Mouse (Mus musculus) midbrain, postnatal 0 days (tissue): ENCODE data around the gene Samd13. TPM values are rescaled to one million over a fixed set of nuclear protein-coding genes. Genes with fewer than 3 reads are reported as not detected.

Experiments
- ATAC-seq: fragments of 200-750 bp; cut with Nextera tagmentation; 2 replicates; pipeline ENCODE4 v1.8.0; 2017; ENCODE audit warnings: moderate number of reproducible peaks, mild to moderate bottlenecking, moderate TSS enrichment, moderate library complexity; ENCODE audit not compliant: low FRiP score
- DNase-seq: peaks from one replicate; pipeline ENCODE4 v3.0.0-alpha.2; 2015; ENCODE audit warnings: low spot score
- H3K27ac ChIP-seq: fragments of 300-500 bp; sonication (generic); 2 replicates; pipeline ENCODE4 v1.5.1; 2014; ENCODE audit warnings: low read depth, mild to moderate bottlenecking, low read length, mixed read lengths
- H3K27me3 ChIP-seq: fragments of 300-500 bp; sonication (generic); 2 replicates; pipeline ENCODE4 v1.6.1; 2014; ENCODE audit warnings: low read length, control low read depth, mixed read lengths; ENCODE audit not compliant: insufficient read depth
- H3K36me3 ChIP-seq: fragments of 300-500 bp; sonication (generic); 2 replicates; pipeline ENCODE4 v1.6.1; 2014; ENCODE audit warnings: low read length, control low read depth, mixed read lengths; ENCODE audit not compliant: insufficient read depth
- H3K4me1 ChIP-seq: fragments of 300-500 bp; sonication (generic); 2 replicates; pipeline ENCODE4 v1.6.1; 2014; ENCODE audit warnings: mild to moderate bottlenecking, control low read depth, antibody characterized with exemption, low read length, mixed read lengths; ENCODE audit not compliant: insufficient read depth
- H3K4me2 ChIP-seq: fragments of 300-500 bp; sonication (generic); 2 replicates; pipeline ENCODE4 v1.6.1; 2014; ENCODE audit warnings: low read depth, mild to moderate bottlenecking, low read length, mixed read lengths; ENCODE audit not compliant: poor library complexity, severe bottlenecking
- H3K4me3 ChIP-seq: fragments of 300-500 bp; sonication (generic); 2 replicates; pipeline ENCODE4 v1.5.1; 2014; ENCODE audit warnings: low read depth, mild to moderate bottlenecking, low read length, moderate library complexity
- H3K9ac ChIP-seq: fragments of 300-500 bp; sonication (generic); replicated peaks from 2 replicates; pipeline ENCODE4 v1.6.1; 2014; ENCODE audit warnings: mild to moderate bottlenecking, low read length, moderate library complexity, mixed read lengths; ENCODE audit not compliant: poor library complexity, severe bottlenecking
- H3K9me3 ChIP-seq: fragments of 300-500 bp; sonication (generic); 2 replicates; pipeline ENCODE4 v1.6.1; 2016; ENCODE audit warnings: low read length, control low read depth
- CTCF ChIP-seq: IDR thresholded peaks from 2 replicates; pipeline ENCODE4 v1.5.1; 2016; ENCODE audit warnings: antibody characterized with exemption, mild to moderate bottlenecking
- WGBS: fragments of 180-500 bp; shearing (Covaris S2); extraction: QIAGEN DNeasy Blood & Tissue Kit; methylation state at CpG from one replicate; pipeline ENCODE4 v1.1.7; 2014; 5-methylcytosine and 5-hydroxymethylcytosine counted together
- polyA plus RNA-seq: library from polyadenylated mRNA; unstranded; fragments of >200 nt; fragmentation: Nextera tagmentation; extraction: Ambion mirVana; gene quantifications from 2 replicates; pipeline ENCODE4 v1.2.1, GENCODE M21; 2015
- total RNA-seq: library from RNA; depleted of rRNA; stranded (reverse); fragments of >200 nt; gene quantifications from 2 replicates; pipeline ENCODE4 v1.2.3, GENCODE M21; 2014

The Samd13 gene
- total and polyA plus RNA-seq, 2 experiments from 2014 or later: 0.16 to 0.31 TPM

GRCm38 (mm10) chr3:146681696-146682095 is 3.7 kb downstream of the Samd13 start:
- no peak for TF ChIP-seq CTCF
- H3K4me1 ChIP-seq: no peaks in the 10 kb centered on the region
- no peak overlapping the region for H3K27ac ChIP-seq
- 51% methylated on average over 8 of the region's 8 CpGs for WGBS
- peak overlapping the region; percentile 30; the same call in 1 of the 2 replicates for H3K4me3 ChIP-seq
- H3K9me3 ChIP-seq: no peaks in the 10 kb centered on the region
- H3K36me3 ChIP-seq: no peaks in the 10 kb centered on the region
- H3K9ac ChIP-seq: 0 out of 2 replicates have a peak overlapping the region, but pooled peaks have one; percentile 24
- no peak for DNase-seq
- no peaks in the 10 kb centered on the region for H3K27me3 ChIP-seq
- ATAC-seq: no peak
- peak overlapping the region; percentile 48 for H3K4me2 ChIP-seq

- Histone ChIP-seq H3K4me2 (no peak overlapping the region), H3K4me3 (no peak overlapping the region), H3K36me3 (no peaks in the 10 kb centered on the region), H3K4me1 (no peaks in the 10 kb centered on the region), H3K27ac (no peak overlapping the region), H3K9me3 (no peaks in the 10 kb centered on the region), H3K9ac (no peak overlapping the region), H3K27me3 (no peaks in the 10 kb centered on the region)
- DNase-seq (no peak), ATAC-seq (no peak)
- WGBS: 90% methylated on average over 13 of the region's 13 CpGs
- TF ChIP-seq CTCF: no peak
Observed at GRCm38 (mm10) chr3:146680625-146681024, 4.8 kb downstream of the Samd13 start.

GRCm38 (mm10) chr3:146679646-146680045 is 5.7 kb downstream of the Samd13 start:
- H3K36me3 ChIP-seq: no peaks in the 10 kb centered on the region
- no peak overlapping the region for H3K4me2 ChIP-seq
- H3K9me3 ChIP-seq: no peaks in the 10 kb centered on the region
- H3K9ac ChIP-seq: no peak overlapping the region
- no peak for TF ChIP-seq CTCF
- no peaks in the 10 kb centered on the region for H3K4me1 ChIP-seq
- H3K27ac ChIP-seq: no peak overlapping the region
- WGBS: 94% methylated on average over 16 of the region's 16 CpGs
- H3K27me3 ChIP-seq: no peaks in the 10 kb centered on the region
- no peak overlapping the region for H3K4me3 ChIP-seq
- ATAC-seq (no peak), DNase-seq (no peak)

GRCm38 (mm10) chr3:146676193-146676592 is 9.2 kb downstream of the Samd13 start:
- Histone ChIP-seq H3K27ac (no peak overlapping the region), H3K4me3 (no peak overlapping the region), H3K4me1 (no peaks in the 10 kb centered on the region), H3K9me3 (no peaks in the 10 kb centered on the region), H3K27me3 (no peaks in the 10 kb centered on the region), H3K4me2 (no peak overlapping the region), H3K9ac (no peak overlapping the region), H3K36me3 (no peaks in the 10 kb centered on the region)
- no peak for TF ChIP-seq CTCF
- ATAC-seq (no peak), DNase-seq (no peak)
- 94% methylated on average over 4 of the region's 4 CpGs for WGBS

- no peaks in the 10 kb centered on the region for H3K4me1 ChIP-seq
- no peak for TF ChIP-seq CTCF
- no peaks in the 10 kb centered on the region for H3K9me3 ChIP-seq
- no peak overlapping the region for H3K9ac ChIP-seq
- H3K4me2 ChIP-seq: no peak overlapping the region
- H3K27ac ChIP-seq: no peak overlapping the region
- H3K4me3 ChIP-seq: no peak overlapping the region
- no peaks in the 10 kb centered on the region for H3K36me3 ChIP-seq
- ATAC-seq: no peak
- H3K27me3 ChIP-seq: no peaks in the 10 kb centered on the region
- 100% methylated on average over 1 of the region's 1 CpGs for WGBS
- no peak for DNase-seq
Observed at GRCm38 (mm10) chr3:146675101-146675500, 10.3 kb downstream of the Samd13 start.

GRCm38 (mm10) chr3:146671121-146671520 is 14.3 kb downstream of the Samd13 start:
- DNase-seq: no peak
- no peak for TF ChIP-seq CTCF
- H3K27me3 ChIP-seq: no peaks in the 10 kb centered on the region
- no peak overlapping the region for H3K4me3 ChIP-seq
- H3K9ac ChIP-seq: no peak overlapping the region
- H3K4me2 ChIP-seq: no peak overlapping the region
- ATAC-seq: no peak
- H3K36me3 ChIP-seq: no peaks in the 10 kb centered on the region
- no peak overlapping the region for H3K27ac ChIP-seq
- H3K4me1 ChIP-seq: no peaks in the 10 kb centered on the region
- WGBS: 63% methylated on average over 2 of the region's 2 CpGs
- H3K9me3 ChIP-seq: no peaks in the 10 kb centered on the region
